Mouse (Mus musculus) ES-CJ7 (cell line): ENCODE data around the gene 1700029I15Rik.

Source experiments
- DNase-seq: peaks from one replicate; pipeline ENCODE4 v3.0.0; 2011; ENCODE audit warnings: low read depth, low spot score

The 1700029I15Rik gene

GRCm38 (mm10) chr2:92425366-92425765, 43.0 kb downstream of the 1700029I15Rik start:
- DNase-seq, result no peak

- no peak for DNase-seq
Observed at GRCm38 (mm10) chr2:92426426-92426825, 44.1 kb downstream of the 1700029I15Rik start.

GRCm38 (mm10) chr2:92427882-92428281, 45.5 kb downstream of the 1700029I15Rik start:
- peak; percentile 32 for DNase-seq

- DNase-seq, result no peak
Observed at GRCm38 (mm10) chr2:92430089-92430488, 47.8 kb downstream of the 1700029I15Rik start.

DNA sequence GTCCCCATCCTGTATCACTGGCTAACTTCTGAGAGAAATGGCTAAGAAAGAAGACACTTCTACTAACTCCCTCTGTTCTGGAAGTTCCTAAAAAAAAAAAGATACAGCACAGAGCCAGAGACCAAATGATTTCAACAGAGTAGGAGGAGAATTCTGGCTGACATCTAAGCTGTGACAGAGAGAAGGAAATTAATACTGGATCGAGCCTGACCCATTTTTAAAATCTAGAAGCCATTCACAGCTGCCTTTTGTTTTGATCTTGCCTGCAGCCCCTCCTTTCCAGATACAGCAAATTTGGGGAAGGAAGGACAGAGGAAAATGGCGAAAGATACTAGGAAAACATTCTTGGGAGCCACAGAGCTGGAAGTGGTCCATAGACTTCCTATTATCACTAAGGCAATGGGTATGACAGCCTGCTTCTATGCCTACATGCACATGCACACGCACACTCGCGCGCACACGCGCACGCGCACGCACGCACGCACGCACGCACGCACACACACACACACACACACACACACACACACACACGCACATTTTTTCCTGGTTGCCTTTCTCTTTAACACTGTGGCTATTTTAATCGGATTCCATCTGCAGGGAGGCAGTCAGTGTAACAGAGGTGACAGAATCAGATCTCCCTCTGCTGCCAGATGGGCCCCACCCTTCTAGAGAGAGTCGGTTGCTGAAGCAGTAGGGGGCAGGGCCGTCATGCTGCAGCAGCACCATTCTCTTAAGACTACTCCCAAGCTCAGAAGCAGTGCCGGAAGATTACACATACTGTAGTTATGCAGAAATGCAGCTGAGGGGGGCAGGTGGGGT, 48.6 kb downstream of the 1700029I15Rik start:
- DNase-seq, result peak; percentile 81

GRCm38 (mm10) chr2:92431611-92432179, 49.4 kb downstream of the 1700029I15Rik start:
- DNase-seq, result no peak

DNA sequence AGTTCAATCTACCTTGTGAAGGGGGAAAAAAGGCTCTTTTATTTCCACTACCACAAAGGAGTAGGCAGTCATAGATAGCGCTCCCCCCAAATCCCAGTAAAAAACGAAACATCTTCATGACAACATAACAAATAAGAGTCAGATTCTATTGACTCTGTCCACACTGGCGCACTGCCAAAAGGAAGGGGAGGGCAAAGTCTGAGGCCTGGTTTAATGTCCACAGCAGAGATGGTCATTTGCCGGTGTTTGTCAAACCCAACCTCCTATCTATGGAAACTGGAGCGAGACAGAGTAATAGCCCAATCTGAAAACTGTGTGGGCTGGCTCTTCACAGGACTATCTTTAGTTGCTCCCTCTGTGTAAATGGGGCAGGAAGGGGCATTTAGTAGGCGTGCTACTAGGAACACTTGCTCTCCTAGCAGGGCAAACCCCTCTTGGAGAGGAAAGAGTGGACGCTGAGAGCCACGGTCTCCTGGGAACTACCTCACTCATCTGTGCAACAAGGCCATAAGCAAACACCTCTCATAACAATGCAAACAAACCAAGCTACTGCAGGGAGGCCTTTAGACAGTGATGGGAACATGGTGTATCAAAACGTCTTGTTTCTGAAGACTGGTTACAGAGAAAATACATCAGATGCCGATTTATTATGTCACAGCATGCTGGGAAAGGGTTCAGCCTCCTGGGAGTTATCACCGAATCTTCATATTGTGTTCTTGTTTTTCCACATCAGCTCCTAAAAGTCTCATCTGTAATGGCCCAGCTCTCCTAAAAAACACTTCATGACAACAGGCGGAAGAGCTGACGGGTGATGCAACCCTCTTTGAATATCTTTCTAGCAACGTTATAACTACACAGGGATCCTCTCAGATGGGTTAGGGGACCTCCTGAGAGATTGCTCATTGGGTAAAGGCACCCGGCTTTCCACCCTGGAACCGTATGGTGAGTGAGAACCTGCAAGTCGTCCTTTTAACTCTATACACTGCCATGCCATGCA, 50.3 kb downstream of the 1700029I15Rik start:
- no peak for DNase-seq

- peak; percentile 98 for DNase-seq
Observed at GRCm38 (mm10) chr2:92433578-92434374, 51.4 kb downstream of the 1700029I15Rik start, which contains the start of gene Cry2. Gene Cry2 (minus strand): TSS chr2:92434043.

- DNase-seq, result no peak
Observed at GRCm38 (mm10) chr2:92434375-92434745, 52.0 kb downstream of the 1700029I15Rik start.

GRCm38 (mm10) chr2:92435023-92435422, 52.7 kb downstream of the 1700029I15Rik start:
- DNase-seq, result no peak
